Mouse (Mus musculus): ENCODE data around the gene Surf6. TPM values are rescaled to one million over a fixed set of nuclear protein-coding genes. Genes with fewer than 3 reads are reported as not detected.

Surf6 gene
- polyA plus RNA-seq, 1 experiment from 2014 or later = 29.7 TPM

GRCm38 (mm10) chr2:26878571-26878970 is 24.1 kb downstream of the Surf6 start:
- H3K27me3 ChIP-seq = no peaks in the 10 kb centered on the region
- no peaks in the 10 kb centered on the region for H3K4me1 ChIP-seq
- H3K4me2 ChIP-seq (replicated peaks) = no peak overlapping the region
- H3K9me3 ChIP-seq = no peaks in the 10 kb centered on the region
- H3K36me3 ChIP-seq = no peaks in the 10 kb centered on the region
- H3K27ac ChIP-seq (replicated peaks) = no peak overlapping the region
- no peak overlapping the region for H3K4me3 ChIP-seq
- H3K9ac ChIP-seq (replicated peaks) = no peak overlapping the region
- ATAC-seq (replicated peaks) = no peak

- WGBS = 75% methylated on average over 6 of the region's 6 CpGs
- H3K27me3 ChIP-seq = no peaks in the 10 kb centered on the region
- no peak for ATAC-seq (replicated peaks)
These were observed 32.0 kb downstream of the Surf6 start for GRCm38 (mm10) chr2:26870666-26871065.

GRCm38 (mm10) chr2:26864879-26865278 is 37.8 kb downstream of the Surf6 start, which contains the start of gene Abo:
TSS of gene Abo (minus strand) at chr2:26864979.
- H3K4me2 ChIP-seq (replicated peaks) = no peak within 1 kb of the TSS
- H3K27me3 ChIP-seq = no peaks in the 10 kb centered on the region
- no peak within 1 kb of the TSS for H3K4me3 ChIP-seq
- 64% methylated on average over 3 of the region's 3 CpGs for WGBS
- H3K27ac ChIP-seq (replicated peaks) = no peak within 1 kb of the TSS
- ATAC-seq (replicated peaks) = no peak
- H3K36me3 ChIP-seq = no peaks in the 10 kb centered on the region
- H3K4me1 ChIP-seq = no peaks in the 10 kb centered on the region
- no peak within 1 kb of the TSS for H3K9ac ChIP-seq (replicated peaks)
- no peaks in the 10 kb centered on the region for H3K9me3 ChIP-seq

More at GRCm38 (mm10) chr2:26870666-26871065, 32.0 kb downstream of the Surf6 start:
- no peak overlapping the region for H3K4me2 ChIP-seq (replicated peaks)
- no peak overlapping the region for H3K27ac ChIP-seq (replicated peaks)
- no peaks in the 10 kb centered on the region for H3K36me3 ChIP-seq
- no peaks in the 10 kb centered on the region for H3K9me3 ChIP-seq
- H3K4me3 ChIP-seq = no peak overlapping the region
- H3K9ac ChIP-seq (replicated peaks) = no peak overlapping the region
- no peaks in the 10 kb centered on the region for H3K4me1 ChIP-seq

GRCm38 (mm10) chr2:26862856-26863255 is 39.8 kb downstream of the Surf6 start:
- ATAC-seq (replicated peaks) = no peak
- Histone ChIP-seq H3K4me3 (no peak overlapping the region), H3K36me3 (no peaks in the 10 kb centered on the region), H3K9me3 (no peaks in the 10 kb centered on the region), H3K27ac (replicated peaks) (no peak overlapping the region), H3K4me2 (replicated peaks) (no peak overlapping the region), H3K4me1 (no peaks in the 10 kb centered on the region), H3K27me3 (no peaks in the 10 kb centered on the region), H3K9ac (replicated peaks) (no peak overlapping the region)
- 87% methylated on average over 3 of the region's 3 CpGs for WGBS

GRCm38 (mm10) chr2:26847706-26848105 is 55.0 kb downstream of the Surf6 start:
- Histone ChIP-seq H3K9me3 (no peaks in the 10 kb centered on the region), H3K27me3 (no peaks in the 10 kb centered on the region), H3K27ac (replicated peaks) (no peak overlapping the region), H3K36me3 (no peaks in the 10 kb centered on the region), H3K9ac (replicated peaks) (no peak overlapping the region), H3K4me2 (replicated peaks) (no peak overlapping the region), H3K4me3 (no peak overlapping the region), H3K4me1 (no peaks in the 10 kb centered on the region)
- ATAC-seq (replicated peaks) = no peak
- WGBS = 54% methylated on average over 2 of the region's 2 CpGs

Other genes starting within 250 kb of the Surf6 start
- gene Lcn4, start 231.6 kb downstream of the Surf6 start, polyA plus RNA-seq (2015; fragmentation: Nextera tagmentation; extraction: Ambion mirVana) = not detected in 2 replicates
- gene Abo, start 37.9 kb downstream of the Surf6 start, polyA plus RNA-seq (2015; fragmentation: Nextera tagmentation; extraction: Ambion mirVana) = not detected in 2 replicates
- gene Med22, start 7.8 kb upstream of the Surf6 start, polyA plus RNA-seq (2015; fragmentation: Nextera tagmentation; extraction: Ambion mirVana) = 177 and 184 TPM in 2 replicates
- gene Rpl7a, start 7.9 kb upstream of the Surf6 start, polyA plus RNA-seq (2015; fragmentation: Nextera tagmentation; extraction: Ambion mirVana) = 533 and 546 TPM in 2 replicates
- 58.9 and 61.9 TPM in 2 replicates for gene Surf2, start 13.5 kb upstream of the Surf6 start, polyA plus RNA-seq (2015; fragmentation: Nextera tagmentation; extraction: Ambion mirVana)
- gene Surf1, start 13.7 kb upstream of the Surf6 start, polyA plus RNA-seq (2015; fragmentation: Nextera tagmentation; extraction: Ambion mirVana) = 74.0 and 77.3 TPM in 2 replicates
- 100 and 101 TPM in 2 replicates for gene Surf4, start 31.0 kb upstream of the Surf6 start, polyA plus RNA-seq (2015; fragmentation: Nextera tagmentation; extraction: Ambion mirVana)
- 0.17 and 0.22 TPM in 2 replicates for gene Stkld1, start 31.2 kb upstream of the Surf6 start, polyA plus RNA-seq (2015; fragmentation: Nextera tagmentation; extraction: Ambion mirVana)
- 38.4 and 38.8 TPM in 2 replicates for gene Rexo4, start 61.5 kb upstream of the Surf6 start, polyA plus RNA-seq (2015; fragmentation: Nextera tagmentation; extraction: Ambion mirVana)
- 0.22 and 0.38 TPM in 2 replicates for gene Adamts13, start 70.5 kb upstream of the Surf6 start, polyA plus RNA-seq (2015; fragmentation: Nextera tagmentation; extraction: Ambion mirVana)
- 120 and 121 TPM in 2 replicates for gene Cacfd1, start 107.0 kb upstream of the Surf6 start, polyA plus RNA-seq (2015; fragmentation: Nextera tagmentation; extraction: Ambion mirVana)
- gene Slc2a6, start 125.1 kb upstream of the Surf6 start, polyA plus RNA-seq (2015; fragmentation: Nextera tagmentation; extraction: Ambion mirVana) = 5.2 TPM in 2 replicates
- 0.17 TPM in 1 of 2 replicates, not detected in the other for gene Mymk, start 169.3 kb upstream of the Surf6 start, polyA plus RNA-seq (2015; fragmentation: Nextera tagmentation; extraction: Ambion mirVana)
- gene Adamtsl2, start 176.5 kb upstream of the Surf6 start, polyA plus RNA-seq (2015; fragmentation: Nextera tagmentation; extraction: Ambion mirVana) = 6.8 and 9.5 TPM in 2 replicates
- gene Fam163b, start 239.6 kb upstream of the Surf6 start, polyA plus RNA-seq (2015; fragmentation: Nextera tagmentation; extraction: Ambion mirVana) = 3.5 and 4.6 TPM in 2 replicates